Mouse (Mus musculus): Measurements from ENCODE around the gene Kiz. TPM values are rescaled to one million over a fixed set of nuclear protein-coding genes. Genes with fewer than 3 reads are reported as not detected.

Gene Kiz
- polyA plus RNA-seq, 1 experiment from 2014 or later: 24.5 TPM

DNA sequence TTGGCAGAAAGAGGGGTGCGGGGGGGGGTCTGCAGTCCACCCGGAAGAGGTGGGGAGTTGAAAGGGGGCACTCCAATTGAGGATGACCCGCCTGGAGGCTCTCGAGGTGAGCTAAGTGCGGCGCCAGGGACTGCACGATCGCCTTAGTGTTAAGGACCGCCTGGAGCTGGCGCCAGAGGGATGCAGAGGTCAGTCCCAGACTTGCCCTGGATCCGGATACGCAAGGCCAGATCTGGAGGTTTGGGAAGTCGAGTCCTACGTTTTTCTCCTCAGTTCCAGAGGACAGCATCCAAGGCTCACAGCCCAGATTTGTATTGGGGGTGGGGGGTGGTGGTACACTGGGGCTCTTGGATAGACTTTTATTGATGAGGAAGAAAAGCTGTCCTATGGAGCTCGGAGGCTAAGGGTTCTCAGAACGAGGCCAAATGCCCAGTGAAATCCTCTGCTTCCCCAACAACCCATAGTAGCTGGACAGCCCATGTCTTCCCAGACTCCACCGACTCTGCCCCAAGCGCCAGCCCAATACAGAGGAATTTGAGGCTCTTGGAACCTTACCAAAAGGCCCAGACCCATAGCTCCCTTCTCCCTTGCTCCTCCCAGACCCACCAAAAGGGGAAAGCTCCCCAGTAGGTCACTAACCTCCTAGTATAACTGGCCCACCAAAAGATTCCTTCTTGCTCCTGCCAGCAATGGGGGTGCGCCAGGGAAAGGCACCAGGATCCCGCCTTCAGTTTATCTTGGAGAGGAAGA, 20.2 kb upstream of the Kiz start:
- H3K9me3 ChIP-seq: no peaks in the 10 kb centered on the region
- H3K4me3 ChIP-seq: peak overlapping the region; percentile 25
- peaks cover 53% of the 10 kb centered on the region for H3K27me3 ChIP-seq
- peak overlapping the region; percentile 45 for H3K4me2 ChIP-seq
- H3K4me1 ChIP-seq (replicated peaks): peaks cover 17% of the 10 kb centered on the region
- peak overlapping the region; percentile 67 for H3K27ac ChIP-seq (replicated peaks)
- no peaks in the 10 kb centered on the region for H3K36me3 ChIP-seq
- peak; percentile 43 for ATAC-seq (ENCODE audit: low FRiP score, low read depth)
- no peak overlapping the region for H3K9ac ChIP-seq
- WGBS: 4% methylated on average over 20 of the region's 20 CpGs

DNA sequence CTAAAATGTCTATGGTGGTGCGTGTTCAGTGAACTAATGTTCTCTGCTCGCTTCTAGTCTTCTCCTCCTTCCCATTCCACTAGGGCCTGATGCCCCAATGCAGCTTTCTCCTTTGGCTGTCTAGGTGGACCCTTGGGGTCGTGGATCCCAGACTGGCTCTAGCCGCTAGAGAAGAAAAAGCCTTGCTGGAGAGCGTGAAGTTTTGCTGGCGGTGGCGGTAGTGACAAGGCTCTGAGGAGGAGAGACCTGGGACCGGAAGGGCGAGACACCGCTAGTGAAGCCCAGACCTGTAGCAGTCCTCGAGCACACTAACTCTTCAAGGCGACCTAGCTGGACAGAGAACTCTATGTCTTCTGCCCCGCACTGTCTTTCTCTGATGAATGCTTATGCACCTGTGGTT, 19.4 kb upstream of the Kiz start:
- peaks cover 57% of the 10 kb centered on the region for H3K27me3 ChIP-seq
- H3K4me3 ChIP-seq: peak overlapping the region; percentile 18
- H3K9me3 ChIP-seq: no peaks in the 10 kb centered on the region
- 8% methylated on average over 13 of the region's 13 CpGs for WGBS
- peaks cover 17% of the 10 kb centered on the region for H3K4me1 ChIP-seq (replicated peaks)
- no peak overlapping the region; the same call in 1 of the 2 replicates for H3K27ac ChIP-seq (replicated peaks)
- no peaks in the 10 kb centered on the region for H3K36me3 ChIP-seq
- peak overlapping the region; percentile 45 for H3K4me2 ChIP-seq
- ATAC-seq (ENCODE audit: low FRiP score, low read depth): no peak
- no peak overlapping the region for H3K9ac ChIP-seq

DNA sequence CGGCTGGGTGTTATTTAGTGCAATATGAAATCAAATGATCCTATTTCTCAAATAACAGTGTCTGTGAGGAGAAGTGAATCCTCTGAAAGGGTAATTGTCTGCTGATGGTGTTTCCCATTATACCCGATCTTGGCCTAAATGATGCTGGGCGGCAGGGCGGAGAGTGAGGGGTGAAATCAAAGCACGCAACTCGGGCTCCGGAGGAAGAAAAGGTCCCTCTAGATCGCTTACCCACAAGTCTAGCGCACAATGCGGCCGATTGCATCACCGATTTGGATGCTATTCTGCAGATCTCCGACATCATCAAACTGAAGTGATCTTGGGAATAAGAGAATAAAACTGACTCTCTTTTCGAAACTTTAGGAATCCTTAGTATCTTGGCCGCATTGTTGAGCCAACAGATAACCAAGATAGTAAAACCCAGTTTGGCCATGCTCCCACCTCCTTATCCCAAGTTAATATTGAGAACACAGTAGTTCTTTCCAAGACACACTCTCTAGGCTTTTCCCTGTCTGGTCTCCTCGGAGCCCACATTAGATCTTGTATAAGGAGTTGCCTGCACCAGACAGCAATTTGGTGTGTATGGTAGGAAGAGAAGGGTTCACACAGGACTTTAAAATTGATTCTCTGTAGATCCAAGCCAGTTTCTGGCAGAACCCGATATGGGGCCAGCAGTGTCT, 18.7 kb upstream of the Kiz start:
- H3K4me3 ChIP-seq: peak overlapping the region; percentile 18
- H3K4me2 ChIP-seq: peak overlapping the region; percentile 45
- WGBS: 5% methylated on average over 17 of the region's 17 CpGs
- H3K9ac ChIP-seq: no peak overlapping the region
- peaks cover 61% of the 10 kb centered on the region for H3K27me3 ChIP-seq
- no peaks in the 10 kb centered on the region for H3K9me3 ChIP-seq
- ATAC-seq (ENCODE audit: low FRiP score, low read depth): no peak
- peaks cover 17% of the 10 kb centered on the region for H3K4me1 ChIP-seq (replicated peaks)
- H3K36me3 ChIP-seq: no peaks in the 10 kb centered on the region
- peak overlapping the region; percentile 49; the same call in 1 of the 2 replicates for H3K27ac ChIP-seq (replicated peaks)

DNA sequence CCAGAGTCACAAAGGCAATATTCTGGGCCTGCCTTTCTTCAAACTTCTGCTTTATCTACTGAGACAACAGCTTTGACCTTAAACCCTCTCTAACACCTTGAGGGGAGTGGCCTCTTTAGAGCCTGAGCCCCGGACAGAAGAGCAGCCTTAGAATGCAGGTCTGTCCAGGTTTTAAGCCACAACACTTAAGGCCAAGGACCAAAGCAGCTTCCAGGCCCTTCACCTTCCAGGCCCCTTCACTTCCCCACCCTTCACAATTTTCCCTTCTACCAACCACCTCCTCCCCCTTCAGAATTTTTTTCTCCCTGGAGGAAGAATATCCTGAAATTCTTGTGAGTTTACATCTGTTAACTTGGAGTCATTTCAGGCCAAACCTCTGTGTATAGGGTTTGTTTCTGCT, 18.0 kb upstream of the Kiz start:
- no peaks in the 10 kb centered on the region for H3K36me3 ChIP-seq
- peaks cover 17% of the 10 kb centered on the region for H3K4me1 ChIP-seq (replicated peaks)
- H3K9me3 ChIP-seq: no peaks in the 10 kb centered on the region
- H3K9ac ChIP-seq: no peak overlapping the region
- peak overlapping the region; percentile 18 for H3K4me3 ChIP-seq
- H3K27ac ChIP-seq (replicated peaks): peak overlapping the region; percentile 49; the same call in 1 of the 2 replicates
- peak overlapping the region; percentile 45 for H3K4me2 ChIP-seq
- H3K27me3 ChIP-seq: peaks cover 61% of the 10 kb centered on the region
- 13% methylated on average over 1 of the region's 1 CpGs for WGBS
- no peak for ATAC-seq (ENCODE audit: low FRiP score, low read depth)

DNA sequence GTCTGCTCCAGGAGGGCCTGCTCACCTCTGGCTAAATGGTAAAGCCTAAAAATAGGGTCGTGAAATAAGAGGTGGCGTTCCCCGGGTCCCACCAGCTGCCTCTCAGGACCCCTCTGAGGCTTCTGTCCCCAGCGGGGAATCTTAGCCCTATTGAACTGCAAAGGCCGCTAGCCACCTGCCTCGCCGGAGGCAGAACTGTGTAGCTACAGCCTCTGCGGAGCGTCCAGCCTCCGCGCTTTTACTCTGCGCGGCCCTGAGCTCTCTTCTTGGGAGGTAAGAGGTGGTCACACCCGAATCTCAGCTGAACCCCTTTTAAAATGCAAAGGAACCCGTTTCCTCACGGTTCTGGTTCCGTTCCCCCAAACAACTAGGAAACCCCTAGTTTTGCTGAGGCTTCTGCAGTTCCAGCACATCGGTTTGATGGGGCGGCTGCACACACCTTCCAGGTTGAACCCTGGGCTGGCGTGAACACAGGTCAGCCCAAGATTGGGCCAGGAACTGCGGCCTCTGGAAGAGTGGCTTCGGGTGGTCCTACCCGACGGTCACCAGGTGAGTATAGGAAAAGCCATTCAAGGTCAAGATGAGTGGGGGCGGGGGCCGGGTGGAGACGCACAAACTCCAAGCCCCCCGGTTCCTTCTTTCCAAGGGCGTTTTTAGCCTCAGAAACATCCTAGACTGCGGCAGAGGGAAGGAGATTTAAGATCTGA, 16.9 kb upstream of the Kiz start:
- 3% methylated on average over 30 of the region's 30 CpGs for WGBS
- Histone ChIP-seq H3K4me1 (replicated peaks) (peaks cover 11% of the 10 kb centered on the region), H3K4me3 (peak overlapping the region; percentile 22), H3K36me3 (no peaks in the 10 kb centered on the region), H3K9ac (peak overlapping the region; percentile 5), H3K27me3 (peaks cover 60% of the 10 kb centered on the region), H3K27ac (replicated peaks) (peak overlapping the region; percentile 14), H3K9me3 (no peaks in the 10 kb centered on the region), H3K4me2 (peak overlapping the region; percentile 44)
- no peak for ATAC-seq (ENCODE audit: low FRiP score, low read depth)

DNA sequence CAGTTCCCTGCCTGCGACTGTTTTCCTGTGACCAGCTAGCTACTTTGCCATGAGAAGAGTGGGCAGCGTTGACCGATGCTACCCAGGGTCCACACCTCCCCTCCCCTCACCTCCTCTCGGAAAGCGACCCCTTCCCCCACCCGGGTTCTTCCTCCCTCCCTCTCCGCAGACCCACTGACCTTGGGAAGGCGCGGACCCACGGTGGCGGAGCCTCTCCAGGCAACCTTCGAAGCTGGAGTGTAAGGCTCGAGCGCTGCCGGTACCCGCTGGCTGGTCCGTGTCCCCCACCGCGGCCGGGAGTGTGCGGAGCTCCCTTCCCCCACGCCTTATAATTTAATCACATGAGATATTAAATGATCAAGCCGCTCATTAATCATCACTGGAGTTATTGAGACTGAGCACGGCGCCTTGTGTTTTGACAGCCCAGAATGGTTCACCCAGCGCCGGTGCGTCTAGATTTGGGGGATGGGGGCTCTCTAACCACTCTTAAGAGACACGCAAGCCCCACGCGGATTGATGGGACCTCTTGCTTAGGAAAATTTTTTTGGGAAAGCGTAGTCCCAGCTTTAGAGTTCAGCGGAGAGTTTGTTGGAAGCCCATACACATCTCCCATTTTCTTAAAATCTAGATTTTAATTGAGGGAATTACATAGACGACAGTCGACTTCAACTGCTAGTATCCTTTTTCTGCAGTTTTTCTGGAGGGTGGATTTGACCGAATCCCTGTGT, 16.2 kb upstream of the Kiz start:
- Histone ChIP-seq H3K27ac (replicated peaks) (peak overlapping the region; percentile 14), H3K36me3 (no peaks in the 10 kb centered on the region), H3K27me3 (peaks cover 64% of the 10 kb centered on the region), H3K9me3 (no peaks in the 10 kb centered on the region), H3K4me2 (peak overlapping the region; percentile 44), H3K4me3 (peak overlapping the region; percentile 22), H3K9ac (no peak overlapping the region; the same call in 1 of the 2 replicates), H3K4me1 (replicated peaks) (peaks cover 5% of the 10 kb centered on the region)
- 3% methylated on average over 36 of the region's 36 CpGs for WGBS
- ATAC-seq (ENCODE audit: low FRiP score, low read depth): no peak

DNA sequence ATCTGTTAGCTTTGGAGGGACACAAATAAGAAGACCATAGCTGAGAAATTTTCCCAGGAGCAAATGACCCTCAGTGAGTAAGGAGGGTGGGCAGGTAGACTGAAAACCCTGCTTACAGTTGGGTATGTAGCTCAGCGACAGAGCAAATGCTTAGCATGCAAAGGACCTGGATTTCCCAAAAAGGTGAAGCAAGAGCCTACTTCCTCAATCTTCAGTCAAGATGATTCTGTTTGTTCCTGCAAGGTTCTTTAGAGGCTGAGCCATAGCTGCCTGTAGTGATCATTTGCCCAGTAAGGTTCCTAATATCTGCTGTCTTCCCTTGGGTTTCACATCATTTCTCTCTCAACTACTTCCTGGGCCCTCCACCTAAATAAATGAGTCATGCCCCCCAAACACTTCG, 7.8 kb upstream of the Kiz start:
- Histone ChIP-seq H3K4me1 (replicated peaks) (no peaks in the 10 kb centered on the region), H3K27me3 (peaks cover 15% of the 10 kb centered on the region), H3K4me3 (no peak overlapping the region), H3K4me2 (no peak overlapping the region), H3K9ac (no peak overlapping the region), H3K36me3 (no peaks in the 10 kb centered on the region), H3K27ac (replicated peaks) (no peak overlapping the region), H3K9me3 (no peaks in the 10 kb centered on the region)
- ATAC-seq (ENCODE audit: low FRiP score, low read depth): no peak
- 93% methylated on average over 2 of the region's 2 CpGs for WGBS

DNA sequence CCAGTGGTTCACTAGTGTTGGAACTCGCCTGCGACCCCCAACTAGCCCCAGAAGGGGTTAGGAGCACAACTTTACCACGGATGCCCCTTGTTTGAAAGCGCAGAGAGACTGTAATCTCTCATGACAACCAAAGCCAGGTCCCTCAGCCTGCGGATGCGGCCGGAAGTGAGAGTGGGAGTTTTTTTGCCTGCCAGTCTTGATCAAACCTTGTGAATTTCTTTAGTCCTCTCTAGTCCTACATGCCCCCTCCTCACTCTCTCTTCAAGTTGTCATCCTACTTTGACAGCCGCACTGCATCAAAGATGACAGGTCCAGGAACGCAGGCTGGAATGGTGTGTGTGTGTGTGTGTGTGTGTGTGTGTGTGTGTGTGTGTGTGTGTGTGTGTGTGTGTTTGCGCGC, 456 bp downstream of the Kiz start:
- 4% methylated on average over 11 of the region's 11 CpGs for WGBS
- no peak for ATAC-seq (ENCODE audit: low FRiP score, low read depth)
- Histone ChIP-seq H3K4me3 (peak overlapping the region; percentile 52), H3K9me3 (no peaks in the 10 kb centered on the region), H3K36me3 (no peaks in the 10 kb centered on the region), H3K27me3 (no peaks in the 10 kb centered on the region), H3K27ac (replicated peaks) (peak overlapping the region; percentile 75), H3K4me2 (peak overlapping the region; percentile 79), H3K9ac (peak overlapping the region; percentile 57), H3K4me1 (replicated peaks) (peaks cover 11% of the 10 kb centered on the region; the same call in 1 of the 2 replicates)

DNA sequence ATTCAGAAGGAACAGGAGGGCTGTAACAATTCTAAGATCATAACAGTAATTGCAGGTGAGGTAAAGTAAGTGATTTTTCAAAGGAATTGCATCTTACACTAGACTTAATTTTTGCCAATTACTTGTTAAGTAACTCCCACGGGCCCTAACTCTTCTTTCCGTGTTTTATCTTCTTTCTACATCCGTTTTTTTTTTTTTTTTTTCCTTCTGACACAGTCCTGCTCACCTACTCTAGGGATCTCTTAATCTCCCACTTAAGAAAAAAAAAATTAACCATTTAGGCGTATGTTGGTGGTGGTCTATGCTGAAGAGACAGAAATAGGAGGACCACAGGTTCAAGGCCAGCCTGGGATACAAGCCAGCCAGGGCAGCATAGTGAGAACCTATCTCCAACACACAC, 1.2 kb downstream of the Kiz start:
- Histone ChIP-seq H3K4me3 (no peak overlapping the region), H3K27ac (replicated peaks) (no peak overlapping the region), H3K36me3 (no peaks in the 10 kb centered on the region), H3K27me3 (no peaks in the 10 kb centered on the region), H3K9me3 (no peaks in the 10 kb centered on the region), H3K4me1 (replicated peaks) (peaks cover 11% of the 10 kb centered on the region; the same call in 1 of the 2 replicates), H3K4me2 (no peak overlapping the region), H3K9ac (no peak overlapping the region)
- 76% methylated on average over 4 of the region's 4 CpGs for WGBS
- ATAC-seq (ENCODE audit: low FRiP score, low read depth): no peak

DNA sequence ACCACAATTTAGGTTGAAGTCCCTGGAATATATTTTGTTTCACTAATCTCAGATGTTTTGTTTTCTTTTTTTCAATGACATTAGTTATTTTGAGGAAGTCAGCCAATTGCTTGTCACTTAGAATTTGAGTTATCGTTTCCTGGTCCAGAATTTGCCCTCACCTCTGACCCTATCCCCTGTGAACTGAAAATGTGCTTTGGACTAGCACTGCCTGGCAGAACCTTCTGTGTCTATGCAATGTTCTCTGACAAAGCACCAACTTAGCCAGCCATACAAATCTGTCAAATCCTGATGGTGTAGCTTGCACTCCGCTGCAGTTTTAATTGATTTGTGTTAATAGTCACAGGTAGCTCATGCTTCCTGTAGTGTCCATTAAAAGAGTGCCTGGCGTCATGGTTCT, 10.1 kb downstream of the Kiz start:
- Histone ChIP-seq H3K4me1 (replicated peaks) (no peaks in the 10 kb centered on the region), H3K4me3 (no peak overlapping the region), H3K27me3 (no peaks in the 10 kb centered on the region), H3K9me3 (no peaks in the 10 kb centered on the region), H3K4me2 (no peak overlapping the region), H3K27ac (replicated peaks) (no peak overlapping the region), H3K36me3 (no peaks in the 10 kb centered on the region), H3K9ac (no peak overlapping the region)
- ATAC-seq (ENCODE audit: low FRiP score, low read depth): no peak
- WGBS: 83% methylated on average over 3 of the region's 3 CpGs

DNA sequence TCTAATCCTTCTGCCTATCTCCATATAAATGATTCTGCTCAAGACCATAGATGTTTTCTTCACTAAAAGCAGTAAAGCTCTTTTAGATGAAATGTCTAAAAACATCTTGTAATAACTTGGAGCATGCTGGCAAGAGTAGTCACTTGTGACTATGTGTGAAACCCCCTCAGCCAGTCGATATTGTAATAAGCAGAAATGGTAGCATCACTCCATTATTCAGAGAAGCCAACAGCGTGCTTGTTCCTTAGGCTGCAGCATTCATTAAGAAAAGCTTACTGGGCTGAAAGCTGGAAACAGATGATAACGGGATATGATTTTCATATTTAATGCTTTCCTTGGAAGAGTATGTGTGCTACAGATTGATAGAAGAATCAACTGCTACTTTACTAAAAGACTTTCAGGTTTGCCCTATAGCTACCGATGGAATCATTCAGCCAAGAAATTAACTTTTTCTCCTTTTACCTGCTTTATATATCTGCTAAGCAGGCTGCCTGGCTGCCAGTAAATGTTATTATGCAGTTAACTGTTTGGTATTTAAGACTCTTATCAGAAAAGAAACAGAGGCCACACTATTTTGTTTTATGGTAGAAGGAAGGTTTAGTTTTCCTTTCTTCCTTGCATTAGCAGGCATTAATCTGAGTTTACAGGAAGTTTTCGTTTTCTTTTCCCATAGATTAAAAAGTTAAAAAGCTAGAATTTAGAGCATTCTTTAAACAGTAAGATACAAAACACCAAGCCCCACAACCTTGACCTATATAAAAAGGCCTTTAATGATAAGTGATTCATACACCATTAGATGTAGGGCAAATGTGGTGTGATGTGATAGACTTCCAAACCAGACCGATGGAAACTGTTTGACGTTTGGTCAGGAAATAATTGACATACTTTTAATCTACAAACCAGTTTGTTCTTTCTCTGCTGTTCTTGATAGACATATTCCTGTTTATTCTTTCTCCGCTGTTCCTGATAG, 15.9 kb downstream of the Kiz start:
- no peaks in the 10 kb centered on the region for H3K4me1 ChIP-seq (replicated peaks)
- H3K27me3 ChIP-seq: no peaks in the 10 kb centered on the region
- H3K9ac ChIP-seq: no peak overlapping the region
- no peaks in the 10 kb centered on the region for H3K36me3 ChIP-seq
- ATAC-seq (ENCODE audit: low FRiP score, low read depth): no peak
- H3K4me2 ChIP-seq: no peak overlapping the region
- H3K9me3 ChIP-seq: no peaks in the 10 kb centered on the region
- H3K4me3 ChIP-seq: no peak overlapping the region
- H3K27ac ChIP-seq (replicated peaks): no peak overlapping the region
- WGBS: 82% methylated on average over 8 of the region's 8 CpGs

Measured in hindbrain, embryonic 15.5 days (tissue).